Mouse (Mus musculus) E14TG2a.4 (cell line): Measurements from ENCODE around the gene Gsdma.

Experiments
- H3K27me3 ChIP-seq: 2 replicates; pipeline ENCODE4 v1.6.1; 2014; ENCODE audit warnings: low read length, control low read depth; ENCODE audit not compliant: insufficient read depth
- H3K36me3 ChIP-seq: 2 replicates; pipeline ENCODE4 v1.6.1; 2014; ENCODE audit warnings: low read length, control low read depth; ENCODE audit not compliant: insufficient read depth
- H3K4me1 ChIP-seq: replicated peaks from 2 replicates; pipeline ENCODE4 v1.6.1; 2014; ENCODE audit warnings: low read depth, low read length, control low read depth
- H3K4me3 ChIP-seq: replicated peaks from 2 replicates; pipeline ENCODE4 v1.5.1; 2014; ENCODE audit warnings: mild to moderate bottlenecking, low read length
- H3K9me3 ChIP-seq: 2 replicates; pipeline ENCODE4 v1.6.1; 2014; ENCODE audit warnings: low read length, control low read depth
- CTCF ChIP-seq: conservative IDR thresholded peaks from 2 replicates; pipeline ENCODE4 v1.5.1; 2014; ENCODE audit warnings: low read length
- NANOG ChIP-seq: IDR thresholded peaks from 2 replicates; pipeline ENCODE4 v1.6.1; 2014; ENCODE audit warnings: borderline replicate concordance, low read length, mixed read lengths
- POU5F1 ChIP-seq: IDR thresholded peaks from 2 replicates; pipeline ENCODE4 v1.6.1; 2014; ENCODE audit warnings: low read length, borderline replicate concordance

Gene Gsdma

DNA sequence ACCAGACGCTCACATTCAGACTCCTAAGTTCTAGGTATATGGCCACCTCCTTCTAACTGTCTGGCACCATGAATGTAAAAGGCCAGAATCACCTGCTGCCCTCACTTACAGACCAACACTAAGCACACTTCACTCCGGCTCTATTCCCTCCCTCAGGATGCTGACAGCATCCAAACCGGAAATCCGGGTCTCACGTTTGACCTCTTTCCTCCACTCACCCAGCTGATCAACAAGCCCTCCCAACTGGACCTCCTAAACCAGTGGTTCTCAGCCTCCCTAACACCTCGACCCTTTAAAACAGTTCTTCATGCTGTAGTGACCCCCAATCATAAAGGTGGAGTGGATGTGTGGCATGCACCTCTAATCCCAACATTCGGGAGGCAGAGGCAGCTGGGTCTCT, 58.9 kb downstream of the Gsdma start:
- Histone ChIP-seq H3K36me3 (peaks cover 70% of the 10 kb centered on the region), H3K27me3 (no peaks in the 10 kb centered on the region), H3K4me3 (no peak overlapping the region), H3K4me1 (peaks cover 57% of the 10 kb centered on the region), H3K9me3 (no peaks in the 10 kb centered on the region)
- TF ChIP-seq NANOG (no peak), CTCF (no peak), POU5F1 (no peak)

DNA sequence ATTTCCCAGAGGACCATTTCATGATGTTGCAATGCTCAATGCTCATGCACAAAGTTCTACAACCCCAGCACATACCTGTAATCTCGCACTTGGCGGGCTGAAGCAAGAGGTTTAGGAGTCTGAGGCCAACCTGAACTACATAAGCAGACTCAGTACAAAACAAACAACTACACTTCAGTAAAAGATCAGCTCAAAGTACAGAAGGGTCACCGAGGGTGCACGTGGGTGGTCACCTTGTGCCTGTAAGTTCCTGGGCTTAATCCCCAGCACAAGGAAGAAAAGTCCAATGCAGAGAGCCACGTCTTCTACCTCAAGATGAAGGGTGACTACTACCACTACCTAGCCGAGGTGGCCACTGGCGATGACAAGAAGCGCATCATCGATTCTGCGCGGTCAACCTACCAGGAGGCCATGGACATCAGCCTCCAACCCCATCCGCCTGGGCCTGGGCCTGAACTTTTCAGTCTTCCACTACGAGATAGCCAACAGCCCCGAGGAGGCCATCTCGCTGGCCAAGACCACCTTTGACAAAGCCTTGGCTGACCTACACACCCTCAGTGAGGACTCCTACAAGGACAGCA, 61.9 kb downstream of the Gsdma start:
- TF ChIP-seq POU5F1 (no peak), CTCF (no peak), NANOG (no peak)
- peaks cover 59% of the 10 kb centered on the region for H3K36me3 ChIP-seq
- H3K27me3 ChIP-seq = 0 out of 2 replicates have a peak, but pooled peaks cover 3% of the 10 kb centered on the region
- peaks cover 39% of the 10 kb centered on the region for H3K4me1 ChIP-seq
- H3K4me3 ChIP-seq = no peak overlapping the region
- H3K9me3 ChIP-seq = no peaks in the 10 kb centered on the region
